Mouse (Mus musculus) erythroblast, adult 5-6 weeks (primary cell): ENCODE results near the gene Yrdc. TPM values are rescaled to one million over a fixed set of nuclear protein-coding genes. Genes with fewer than 3 reads are reported as not detected.

Source experiments
- ATAC-seq: replicated peaks from 2 replicates; pipeline ENCODE4 v1.8.0; 2016; ENCODE audit warnings: moderate number of reproducible peaks, mild to moderate bottlenecking, moderate TSS enrichment, inconsistent platforms; ENCODE audit not compliant: poor library complexity, low FRiP score, severe bottlenecking
- total RNA-seq, 2 experiments: library from RNA; stranded (forward) in 1 of 2; stranded (reverse) in 1 of 2; fragments of 150-400 nt in 1 of 2; fragments of 200-764, 138-1000 nt in 1 of 2; gene quantifications; 2 replicates each; pipeline versions ENCODE4 v1.2.3 to v1.2.4; 2015 to 2017; ENCODE audit warnings: low replicate concordance in 2 of 2

Gene Yrdc
- total RNA-seq, 2 experiments from 2014 or later, result 1.2 to 14.0 TPM

DNA sequence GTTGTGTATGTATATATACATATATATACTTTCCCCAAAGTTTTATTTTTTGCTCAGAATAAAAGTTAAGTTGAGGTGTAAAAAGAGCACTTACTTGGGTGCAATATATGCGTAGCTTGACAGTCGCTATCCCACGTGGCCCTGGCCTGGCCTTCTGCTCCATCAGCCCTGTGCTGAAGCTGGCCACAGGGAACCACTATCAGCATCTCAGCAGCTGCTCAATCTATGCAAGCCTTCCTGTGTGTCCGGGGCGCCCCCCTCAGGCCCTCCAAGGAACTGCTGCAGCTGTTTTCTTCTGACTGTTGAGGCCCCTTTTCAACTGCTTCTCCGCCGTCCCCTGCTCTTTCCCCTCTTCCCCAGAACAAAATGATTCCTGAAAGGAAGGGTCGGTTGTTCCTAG, 2.9 kb upstream of the Yrdc start:
- peak; percentile 70 for ATAC-seq

- ATAC-seq, result no peak
These were observed 733 bp upstream of the Yrdc start for GRCm38 (mm10) chr4:124849631-124850260.

DNA sequence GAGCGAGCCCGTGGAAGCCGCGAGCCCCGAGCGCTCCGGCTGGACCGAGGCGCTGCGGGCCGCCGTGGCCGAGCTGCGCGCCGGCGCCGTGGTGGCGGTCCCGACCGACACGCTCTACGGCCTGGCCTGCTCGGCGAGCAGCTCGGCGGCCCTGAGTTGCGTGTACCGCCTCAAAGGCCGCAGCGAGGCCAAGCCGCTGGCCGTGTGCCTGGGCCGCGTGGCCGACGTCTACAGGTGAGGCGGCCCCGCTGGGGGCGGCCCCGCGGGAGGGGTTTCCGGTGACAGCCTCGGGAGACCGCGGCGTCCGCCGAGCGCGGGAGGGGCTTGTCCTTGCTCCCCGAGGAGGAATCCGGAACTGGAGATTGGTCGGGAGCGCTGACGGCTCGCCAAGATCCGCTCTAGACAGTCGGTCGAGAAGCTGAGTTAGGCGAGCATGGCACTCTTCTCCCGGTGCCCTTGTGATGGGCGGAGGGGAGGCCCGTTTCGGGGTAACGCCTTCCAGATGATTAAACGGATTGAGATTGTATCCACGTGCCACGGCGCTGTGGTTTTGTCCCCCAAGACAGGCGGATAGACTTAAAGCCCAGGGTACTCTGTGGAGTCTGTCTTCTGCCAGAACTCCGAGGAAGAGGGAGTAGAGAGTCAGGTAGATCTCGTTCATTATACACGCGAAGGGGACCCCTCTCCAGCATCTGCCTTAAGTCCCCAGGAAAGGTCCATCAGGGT, 617 bp downstream of the Yrdc start, which contains the start of gene 1110065P20Rik:
1110065P20Rik (minus strand) TSS at position 264 of the 726 bp plus-strand sequence.
- peak; percentile 13; the same call in 1 of the 2 replicates for ATAC-seq

- no peak for ATAC-seq
These were observed 5.8 kb downstream of the Yrdc start for GRCm38 (mm10) chr4:124856294-124856693.

DNA sequence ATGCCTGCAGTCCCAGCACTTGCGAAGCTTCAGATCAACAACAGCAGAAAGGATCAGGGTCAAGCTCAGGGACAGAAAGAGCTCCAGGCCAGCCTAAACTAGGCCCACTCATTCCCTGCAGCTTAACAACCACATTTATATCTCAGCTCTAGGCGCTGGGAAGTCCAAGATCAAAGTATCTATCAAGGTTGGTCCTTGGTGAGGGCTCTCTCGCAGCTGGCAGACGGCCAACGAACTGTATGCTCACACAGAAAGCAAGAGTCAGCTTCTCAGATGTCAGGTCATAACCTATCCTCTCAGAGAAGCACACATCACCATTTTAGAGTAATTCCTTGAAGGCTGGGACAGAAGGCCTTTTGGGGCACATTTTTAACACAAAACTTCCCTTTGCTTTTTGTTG, 7.9 kb downstream of the Yrdc start:
- ATAC-seq, result no peak

- no peak for ATAC-seq
These were observed 10.0 kb downstream of the Yrdc start for GRCm38 (mm10) chr4:124860446-124860845.

- no peak for ATAC-seq
These were observed 11.1 kb downstream of the Yrdc start, which contains the start of gene Maneal for GRCm38 (mm10) chr4:124861283-124862188. Gene Maneal, minus strand, starts transcription at chr4:124862171.

GRCm38 (mm10) chr4:124872719-124873118, 22.2 kb downstream of the Yrdc start:
- no peak for ATAC-seq

- ATAC-seq, result no peak
These were observed 30.1 kb downstream of the Yrdc start, which contains the start of gene Epha10 for GRCm38 (mm10) chr4:124880599-124880998. Gene Epha10, plus strand, starts transcription at chr4:124880899.

DNA sequence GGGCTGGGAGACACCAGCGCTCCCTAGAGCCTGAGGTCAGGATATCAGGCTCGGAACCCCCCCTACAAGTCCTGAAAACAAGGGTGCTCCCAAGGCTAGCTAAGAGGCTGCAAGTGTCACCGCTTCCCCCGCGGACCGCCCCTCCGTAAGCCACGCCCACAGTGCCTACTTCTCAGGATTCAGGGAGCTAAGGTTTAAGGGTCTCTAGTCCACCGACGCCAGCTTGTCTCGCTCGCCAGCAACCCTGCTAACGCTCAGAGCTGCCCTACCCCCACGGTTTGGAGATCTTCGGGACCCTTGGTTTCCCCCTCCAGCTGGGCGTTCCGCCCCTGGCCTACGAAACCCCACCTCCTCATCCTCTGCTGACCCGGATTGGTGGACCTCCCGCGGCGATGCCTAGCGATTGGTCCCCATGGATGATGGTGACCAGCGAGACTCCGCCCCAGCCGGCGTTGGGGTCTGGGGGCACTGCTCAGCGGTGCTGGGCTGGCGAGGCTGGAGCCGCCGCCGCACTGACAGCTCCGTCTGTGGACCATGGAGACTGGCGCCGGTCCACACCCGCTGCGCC, 30.9 kb downstream of the Yrdc start:
- no peak for ATAC-seq

DNA sequence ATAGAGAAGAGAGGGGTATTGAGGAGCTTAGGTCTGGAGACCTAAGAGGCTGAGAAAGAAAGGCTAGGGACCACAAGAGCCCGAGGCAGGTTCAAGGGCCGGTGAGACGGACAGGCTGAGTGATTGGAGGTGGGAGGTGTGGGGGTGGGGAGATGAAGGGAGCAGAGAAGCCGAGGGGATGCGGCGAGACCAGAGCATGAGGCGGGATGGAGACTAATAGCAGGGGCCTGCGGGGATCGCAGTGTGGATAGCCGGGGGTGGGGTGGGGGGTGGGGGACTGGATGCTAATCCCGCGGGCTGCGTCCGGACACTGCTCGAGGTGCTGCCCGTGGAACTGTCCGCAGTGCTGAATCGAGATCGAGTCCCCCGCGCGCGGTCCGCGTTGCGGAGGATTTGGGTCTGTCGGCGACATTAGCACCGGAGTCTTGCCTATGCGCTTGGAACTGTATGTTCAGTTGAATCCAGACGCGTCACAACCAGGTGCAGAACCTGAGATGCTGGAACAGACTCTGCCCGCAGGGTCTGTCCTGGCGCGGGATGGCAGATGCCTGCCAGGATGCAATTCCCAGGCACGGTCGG, 31.8 kb downstream of the Yrdc start:
- ATAC-seq, result no peak

DNA sequence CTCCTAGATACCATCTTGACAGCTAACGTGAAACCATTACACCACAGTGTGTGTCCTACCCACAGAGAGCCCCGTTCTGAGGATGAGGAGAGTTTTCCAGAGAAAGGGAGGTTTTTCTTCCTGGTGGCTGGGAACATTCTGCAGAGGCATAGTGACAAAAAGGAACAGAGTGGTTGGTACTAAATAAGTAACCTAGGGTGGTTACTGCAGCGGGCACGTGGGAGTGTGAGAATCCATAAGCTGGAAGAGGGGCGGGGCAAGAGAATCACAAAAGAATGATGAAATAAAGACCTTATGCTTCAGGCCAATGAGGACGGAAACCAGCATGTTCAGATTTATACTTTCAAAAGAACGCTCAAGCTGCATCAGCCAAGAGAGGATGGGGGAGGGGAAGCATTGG, 38.2 kb downstream of the Yrdc start:
- ATAC-seq, result no peak

DNA sequence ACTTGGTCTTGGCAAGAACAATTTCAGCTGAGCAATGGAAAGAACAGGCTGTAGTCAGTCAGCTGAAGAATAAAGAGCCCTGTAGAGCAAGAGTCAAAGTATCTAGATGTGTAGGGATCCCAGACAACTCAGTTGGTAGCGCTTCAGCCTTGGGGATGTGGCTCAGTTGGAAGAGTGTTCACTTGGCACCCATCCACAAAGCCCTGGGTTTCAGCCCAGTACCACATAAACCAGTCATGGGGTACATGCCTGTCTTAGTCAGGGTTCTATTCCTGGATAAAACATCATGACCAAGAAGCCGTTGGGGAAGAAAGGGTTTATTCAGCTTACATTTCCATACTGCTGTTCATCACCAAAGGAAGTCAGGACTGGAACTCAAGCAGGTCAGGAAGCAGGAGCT, 39.5 kb downstream of the Yrdc start:
- no peak for ATAC-seq

- no peak for ATAC-seq
These were observed 40.4 kb downstream of the Yrdc start for GRCm38 (mm10) chr4:124890831-124891230.

GRCm38 (mm10) chr4:124893769-124894168, 43.3 kb downstream of the Yrdc start:
- ATAC-seq, result no peak

DNA sequence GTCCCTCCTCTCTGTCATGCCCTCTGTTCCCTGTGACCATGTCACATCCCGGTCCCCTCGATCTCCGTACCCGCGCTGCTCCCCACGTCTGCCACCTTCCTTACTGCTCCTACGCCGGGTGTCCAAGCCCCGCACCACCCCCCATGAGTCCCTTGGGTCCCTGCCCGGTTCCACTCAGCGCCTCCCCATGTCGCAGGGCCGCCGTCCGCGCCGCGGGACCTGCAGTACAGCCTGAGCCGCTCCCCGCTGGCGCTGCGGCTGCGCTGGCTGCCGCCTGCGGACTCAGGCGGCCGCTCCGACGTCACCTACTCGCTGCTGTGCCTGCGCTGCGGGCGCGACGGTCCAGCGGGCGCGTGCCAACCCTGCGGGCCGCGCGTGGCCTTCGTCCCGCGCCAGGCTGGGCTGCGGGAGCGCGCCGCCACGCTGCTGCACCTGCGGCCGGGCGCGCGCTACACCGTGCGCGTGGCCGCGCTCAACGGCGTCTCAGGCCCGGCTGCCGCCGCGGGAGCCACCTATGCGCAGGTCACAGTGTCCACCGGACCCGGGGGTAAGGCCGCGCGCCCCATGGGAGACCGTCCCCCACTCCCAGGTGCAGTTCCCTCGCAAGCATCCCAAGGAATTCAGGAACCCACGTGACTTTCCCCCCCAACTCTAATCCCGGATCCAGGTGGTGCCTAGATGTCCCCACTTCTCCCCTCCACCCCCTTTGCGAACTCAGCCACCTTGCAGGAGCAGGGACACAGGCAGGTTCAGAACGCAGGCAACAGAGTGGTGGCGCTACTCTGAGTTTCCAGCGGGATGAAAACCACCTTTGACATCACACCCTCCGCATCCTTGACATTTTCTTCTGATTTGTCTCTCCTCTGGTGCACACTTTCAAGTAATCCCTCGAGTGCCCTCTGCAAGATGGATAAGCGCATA, 44.3 kb downstream of the Yrdc start:
- ATAC-seq, result no peak

- ATAC-seq, result no peak
These were observed 47.9 kb downstream of the Yrdc start for GRCm38 (mm10) chr4:124898428-124898827.

DNA sequence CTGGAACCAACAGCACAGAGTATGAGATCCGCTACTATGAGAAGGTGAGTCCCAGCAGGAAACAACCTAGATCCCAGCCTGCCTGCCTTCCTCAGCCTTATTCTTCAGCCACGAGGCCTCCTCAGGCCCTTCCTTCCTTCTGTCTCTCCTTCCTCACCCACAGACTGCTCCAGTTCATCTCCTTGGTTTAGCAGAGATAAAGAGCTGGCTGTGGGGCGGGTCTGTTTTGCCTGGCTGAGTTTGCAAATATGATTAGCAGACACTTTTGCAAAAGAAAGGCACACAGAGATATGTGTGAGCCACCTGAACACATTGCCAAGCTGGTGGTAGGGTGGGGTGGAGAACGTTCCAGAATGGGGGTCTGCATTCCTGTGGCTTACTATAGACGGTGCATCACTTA, 49.4 kb downstream of the Yrdc start:
- ATAC-seq, result no peak
